Mouse (Mus musculus) CD4-positive helper T cell, adult 2 months (primary cell): Measurements from ENCODE around the gene Usp7.
A peak's percentile ranks its signal among the peaks of the same experiment; 100 is the strongest.

Experiments used
- DNase-seq: peaks from one replicate; pipeline ENCODE4 v3.0.0-alpha.2; 2012; ENCODE audit warnings: low read depth, missing footprints, low spot score

Usp7 gene

DNA sequence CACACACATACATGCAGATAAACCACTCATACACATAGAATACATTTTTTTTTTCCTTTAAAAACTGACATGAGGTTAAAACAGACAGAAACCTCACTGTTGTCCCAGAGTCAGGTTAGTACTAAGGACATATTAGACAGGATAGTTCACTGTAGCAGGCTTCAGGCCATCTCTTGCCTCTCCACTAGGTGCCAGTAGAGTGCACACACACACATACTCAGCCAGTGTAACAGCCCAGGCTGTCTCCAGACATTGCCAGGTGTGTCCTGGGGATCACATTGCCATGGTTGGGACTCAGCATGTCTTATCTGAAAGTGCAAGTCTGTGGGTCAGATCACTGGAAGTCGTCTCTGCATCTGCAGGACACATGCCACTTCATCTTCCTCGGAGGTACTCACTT, 148.3 kb downstream of the Usp7 start:
- DNase-seq, result peak; percentile 62
